Mouse (Mus musculus) forebrain, embryonic 15.5 days (tissue): ENCODE measurements around the gene Il17re. TPM values are rescaled to one million over a fixed set of nuclear protein-coding genes. Genes with fewer than 3 reads are reported as not detected.

Experiments used
- ATAC-seq: fragments of 200-750 bp; cut with Nextera tagmentation; replicated peaks from 2 replicates; pipeline ENCODE4 v1.8.0; 2017; ENCODE audit warnings: mild to moderate bottlenecking, moderate TSS enrichment, moderate library complexity
- H3K27ac ChIP-seq: fragments of 300-500 bp; sonication (generic); replicated peaks from 2 replicates; pipeline ENCODE4 v1.5.1; 2015; ENCODE audit warnings: mild to moderate bottlenecking, inconsistent platforms
- H3K27me3 ChIP-seq: fragments of 300-500 bp; sonication (generic); 2 replicates; pipeline ENCODE4 v1.6.1; 2015; ENCODE audit warnings: inconsistent platforms
- H3K36me3 ChIP-seq: fragments of 300-500 bp; sonication (generic); 2 replicates; pipeline ENCODE4 v1.6.1; 2015; ENCODE audit warnings: mild to moderate bottlenecking, inconsistent platforms
- H3K4me1 ChIP-seq: fragments of 300-500 bp; sonication (generic); 2 replicates; pipeline ENCODE4 v1.6.1; 2015; ENCODE audit warnings: inconsistent platforms
- H3K4me2 ChIP-seq: fragments of 300-500 bp; sonication (generic); replicated peaks from 2 replicates; pipeline ENCODE4 v1.6.1; 2015; ENCODE audit warnings: mild to moderate bottlenecking, inconsistent platforms
- H3K4me3 ChIP-seq: fragments of 300-500 bp; sonication (generic); 2 replicates; pipeline ENCODE4 v1.5.1; 2015; ENCODE audit warnings: mild to moderate bottlenecking, inconsistent platforms
- H3K9ac ChIP-seq: fragments of 300-500 bp; sonication (generic); replicated peaks from 2 replicates; pipeline ENCODE4 v1.6.1; 2015; ENCODE audit warnings: mild to moderate bottlenecking, inconsistent platforms
- H3K9me3 ChIP-seq: fragments of 300-500 bp; sonication (generic); 2 replicates; pipeline ENCODE4 v1.6.1; 2016; ENCODE audit warnings: inconsistent platforms
- WGBS: fragments of 180-500 bp; shearing (Covaris S2); methylation state at CpG from one replicate; pipeline ENCODE4 v1.1.7; 2015; ENCODE audit warnings: mixed read lengths; 5-methylcytosine and 5-hydroxymethylcytosine counted together
- polyA plus RNA-seq: library from polyadenylated mRNA; unstranded; fragments of >200 nt; fragmentation: Nextera tagmentation; extraction: Ambion mirVana; gene quantifications from 2 replicates; pipeline ENCODE4 v1.2.1, GENCODE M21; 2015

The Il17re gene
- polyA plus RNA-seq, 1 experiment from 2014 or later, result not detected

- peak; percentile 71 for ATAC-seq
Measured at GRCm38 (mm10) chr6:113494258-113494788, 36.0 kb downstream of the Il17re start.

GRCm38 (mm10) chr6:113495071-113495675, 36.9 kb downstream of the Il17re start:
- WGBS, result 62% methylated on average over 28 of the region's 28 CpGs
- Histone ChIP-seq H3K27me3 (no peaks in the 10 kb centered on the region), H3K4me1 (peaks cover 15% of the 10 kb centered on the region), H3K9ac (no peak overlapping the region), H3K9me3 (no peaks in the 10 kb centered on the region), H3K36me3 (peaks cover 12% of the 10 kb centered on the region), H3K4me2 (peak overlapping the region; percentile 56), H3K4me3 (peak overlapping the region; percentile 42), H3K27ac (no peak overlapping the region)
- ATAC-seq, result 0 out of 2 replicates have a peak, but pooled peaks have one; percentile 9

More at GRCm38 (mm10) chr6:113494258-113494788, 36.0 kb downstream of the Il17re start:
- Histone ChIP-seq H3K4me2 (peak overlapping the region; percentile 56), H3K9ac (peak overlapping the region; percentile 13; the same call in 1 of the 2 replicates), H3K36me3 (peaks cover 20% of the 10 kb centered on the region), H3K4me3 (peak overlapping the region; percentile 42), H3K9me3 (no peaks in the 10 kb centered on the region), H3K27me3 (no peaks in the 10 kb centered on the region), H3K27ac (peak overlapping the region; percentile 43), H3K4me1 (peaks cover 15% of the 10 kb centered on the region)
- whole genome bisulfite sequencing, result under 1% methylated on average over 54 of the region's 54 CpGs

- Histone ChIP-seq H3K27ac (no peak overlapping the region), H3K4me2 (no peak overlapping the region), H3K9me3 (no peaks in the 10 kb centered on the region), H3K9ac (no peak overlapping the region), H3K27me3 (no peaks in the 10 kb centered on the region), H3K36me3 (no peaks in the 10 kb centered on the region), H3K4me3 (no peak overlapping the region), H3K4me1 (peaks cover 28% of the 10 kb centered on the region)
- ATAC-seq, result no peak
- 86% methylated on average over 6 of the region's 6 CpGs for WGBS
Measured at GRCm38 (mm10) chr6:113499346-113499745, 41.1 kb downstream of the Il17re start.

- no peaks in the 10 kb centered on the region for H3K9me3 ChIP-seq
- peaks cover 16% of the 10 kb centered on the region for H3K4me1 ChIP-seq
- no peaks in the 10 kb centered on the region for H3K36me3 ChIP-seq
- WGBS, result 3% methylated on average over 32 of the region's 32 CpGs
- no peaks in the 10 kb centered on the region for H3K27me3 ChIP-seq
- H3K9ac ChIP-seq, result peak within 1 kb of the TSS; percentile 65
- H3K4me2 ChIP-seq, result peak within 1 kb of the TSS; percentile 78
- peak within 1 kb of the TSS; percentile 32; the same call in 1 of the 2 replicates for H3K27ac ChIP-seq
- peak; percentile 90 for ATAC-seq
- H3K4me3 ChIP-seq, result peak within 1 kb of the TSS; percentile 59
Measured at GRCm38 (mm10) chr6:113501388-113502084, 43.3 kb downstream of the Il17re start, which contains the start of gene Prrt3. Gene Prrt3 (minus strand): TSS chr6:113501931.

- Histone ChIP-seq H3K9me3 (no peaks in the 10 kb centered on the region), H3K4me3 (no peak overlapping the region), H3K27me3 (no peaks in the 10 kb centered on the region), H3K4me2 (no peak overlapping the region), H3K4me1 (peaks cover 16% of the 10 kb centered on the region), H3K36me3 (no peaks in the 10 kb centered on the region), H3K9ac (no peak overlapping the region), H3K27ac (no peak overlapping the region)
- ATAC-seq, result no peak
- WGBS, result 39% methylated on average over 2 of the region's 2 CpGs
Measured at GRCm38 (mm10) chr6:113502801-113503200, 44.5 kb downstream of the Il17re start.

GRCm38 (mm10) chr6:113505689-113506088, 47.4 kb downstream of the Il17re start:
- no peak overlapping the region for H3K4me2 ChIP-seq
- no peak for ATAC-seq
- no peaks in the 10 kb centered on the region for H3K9me3 ChIP-seq
- H3K27me3 ChIP-seq, result no peaks in the 10 kb centered on the region
- H3K4me1 ChIP-seq, result peaks cover 15% of the 10 kb centered on the region
- no peak overlapping the region for H3K9ac ChIP-seq
- H3K27ac ChIP-seq, result no peak overlapping the region
- 89% methylated on average over 1 of the region's 1 CpGs for WGBS
- H3K4me3 ChIP-seq, result no peak overlapping the region
- no peaks in the 10 kb centered on the region for H3K36me3 ChIP-seq

GRCm38 (mm10) chr6:113507130-113507529, 48.8 kb downstream of the Il17re start:
- no peak for ATAC-seq
- H3K4me3 ChIP-seq, result no peak overlapping the region

GRCm38 (mm10) chr6:113508272-113508946, 50.1 kb downstream of the Il17re start:
- Histone ChIP-seq H3K27ac (no peak overlapping the region), H3K9ac (no peak overlapping the region), H3K4me1 (no peaks in the 10 kb centered on the region), H3K27me3 (no peaks in the 10 kb centered on the region), H3K9me3 (no peaks in the 10 kb centered on the region), H3K4me2 (no peak overlapping the region), H3K4me3 (no peak overlapping the region), H3K36me3 (peaks cover 13% of the 10 kb centered on the region; the same call in 1 of the 2 replicates)
- 62% methylated on average over 7 of the region's 7 CpGs for WGBS
- no peak for ATAC-seq

More at GRCm38 (mm10) chr6:113507130-113507529, 48.8 kb downstream of the Il17re start:
- Histone ChIP-seq H3K36me3 (peaks cover 4% of the 10 kb centered on the region; the same call in 1 of the 2 replicates), H3K9ac (no peak overlapping the region), H3K27ac (no peak overlapping the region), H3K4me2 (no peak overlapping the region), H3K27me3 (no peaks in the 10 kb centered on the region), H3K4me1 (0 out of 2 replicates have a peak, but pooled peaks cover under 1% of the 10 kb centered on the region), H3K9me3 (no peaks in the 10 kb centered on the region)

- H3K36me3 ChIP-seq, result peaks cover 18% of the 10 kb centered on the region
- H3K27me3 ChIP-seq, result no peaks in the 10 kb centered on the region
- no peaks in the 10 kb centered on the region for H3K9me3 ChIP-seq
- no peak overlapping the region for H3K4me2 ChIP-seq
- no peaks in the 10 kb centered on the region for H3K4me1 ChIP-seq
- no peak overlapping the region for H3K9ac ChIP-seq
- no peak for ATAC-seq
- H3K27ac ChIP-seq, result no peak overlapping the region
- H3K4me3 ChIP-seq, result no peak overlapping the region
- 40% methylated on average over 5 of the region's 5 CpGs for WGBS
Measured at GRCm38 (mm10) chr6:113508947-113509280, 50.6 kb downstream of the Il17re start.

GRCm38 (mm10) chr6:113513944-113514343, 55.7 kb downstream of the Il17re start:
- no peak overlapping the region for H3K4me3 ChIP-seq
- no peaks in the 10 kb centered on the region for H3K9me3 ChIP-seq
- no peaks in the 10 kb centered on the region for H3K4me1 ChIP-seq
- no peak overlapping the region for H3K9ac ChIP-seq
- no peaks in the 10 kb centered on the region for H3K27me3 ChIP-seq
- H3K36me3 ChIP-seq, result peaks cover 67% of the 10 kb centered on the region
- no peak overlapping the region for H3K4me2 ChIP-seq
- H3K27ac ChIP-seq, result no peak overlapping the region
- WGBS, result 90% methylated on average over 6 of the region's 6 CpGs
- ATAC-seq, result no peak

GRCm38 (mm10) chr6:113514600-113514999, 56.3 kb downstream of the Il17re start:
- H3K36me3 ChIP-seq, result peaks cover 74% of the 10 kb centered on the region
- no peaks in the 10 kb centered on the region for H3K27me3 ChIP-seq
- H3K9ac ChIP-seq, result no peak overlapping the region
- ATAC-seq, result no peak
- no peak overlapping the region for H3K4me2 ChIP-seq
- H3K4me1 ChIP-seq, result no peaks in the 10 kb centered on the region
- 99% methylated on average over 3 of the region's 3 CpGs for WGBS
- H3K4me3 ChIP-seq, result no peak overlapping the region
- no peak overlapping the region for H3K27ac ChIP-seq
- H3K9me3 ChIP-seq, result no peaks in the 10 kb centered on the region
